Mouse (Mus musculus) fibroblast of lung, adult 2 months (primary cell): ENCODE measurements at regions not wholly inside any gene's neighbourhood (a gene's known extent, or its start where the extent isn't known, plus 50 kb on each side); places are given as distances from the start of the nearest gene placed in this dataset.

ENCODE experiments used
- DNase-seq: peaks from one replicate; pipeline ENCODE4 v3.0.0-alpha.2; 2011; ENCODE audit warnings: low read depth

DNA sequence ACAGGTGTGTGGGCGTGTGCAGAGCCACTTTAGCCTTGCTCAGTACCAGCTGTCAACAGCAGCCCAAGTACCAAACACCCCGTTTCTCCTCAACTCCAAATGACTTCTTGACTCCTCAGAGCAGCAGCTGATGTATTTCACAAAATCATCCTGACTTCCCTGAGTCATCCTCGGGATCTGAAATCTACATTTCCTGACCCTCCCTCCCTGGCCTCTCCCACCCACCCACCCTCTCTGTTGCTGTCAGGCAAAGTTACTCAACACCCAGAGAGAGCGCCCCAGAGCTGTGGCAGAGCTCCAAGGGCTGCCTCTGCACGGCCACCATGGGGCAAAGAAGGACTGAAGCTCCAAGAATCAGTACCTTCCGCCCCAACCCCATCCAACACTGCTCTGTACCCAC is 83.5 kb upstream of the Cyp1b1 start:
- no peak for DNase-seq

DNA sequence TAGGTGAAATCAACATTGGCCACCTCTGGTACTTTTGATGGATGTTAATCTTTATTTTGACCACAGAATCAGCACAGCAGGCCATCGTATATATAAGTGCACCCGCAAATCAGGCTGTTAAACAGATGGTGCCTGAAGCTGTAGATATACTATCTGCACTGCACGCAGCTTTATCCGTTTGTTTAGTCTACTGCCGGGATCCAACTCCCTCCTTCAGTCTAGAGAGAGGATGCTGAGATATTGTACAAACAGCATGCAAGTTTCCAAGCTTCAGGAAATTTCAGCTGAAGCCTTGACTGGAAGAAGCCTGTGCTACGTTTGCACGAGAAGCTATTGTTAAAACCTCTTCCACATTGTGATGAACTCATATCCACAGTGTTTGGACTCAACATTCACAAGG is 75.3 kb upstream of the Cyp1b1 start:
- no peak for DNase-seq

DNA sequence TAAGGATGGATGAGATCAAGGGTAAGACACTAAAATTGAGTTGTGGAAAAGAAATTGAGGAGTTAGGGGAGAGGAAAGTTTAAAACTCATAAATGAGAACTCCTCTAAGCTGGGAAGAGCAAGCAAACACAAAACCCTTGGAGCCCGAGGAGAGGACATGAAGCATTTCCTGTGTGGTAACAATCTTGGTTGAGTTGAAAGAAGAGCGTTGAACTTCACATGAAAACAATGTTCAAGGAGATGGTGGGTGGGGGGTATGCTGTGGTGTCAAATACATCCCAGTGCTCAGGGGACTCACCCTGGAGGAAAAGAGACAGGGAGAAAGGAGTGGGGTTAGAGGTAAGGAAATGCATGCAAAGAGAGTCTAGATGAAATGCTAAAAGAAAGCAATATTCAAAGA is 72.3 kb upstream of the Cyp1b1 start:
- no peak for DNase-seq

DNA sequence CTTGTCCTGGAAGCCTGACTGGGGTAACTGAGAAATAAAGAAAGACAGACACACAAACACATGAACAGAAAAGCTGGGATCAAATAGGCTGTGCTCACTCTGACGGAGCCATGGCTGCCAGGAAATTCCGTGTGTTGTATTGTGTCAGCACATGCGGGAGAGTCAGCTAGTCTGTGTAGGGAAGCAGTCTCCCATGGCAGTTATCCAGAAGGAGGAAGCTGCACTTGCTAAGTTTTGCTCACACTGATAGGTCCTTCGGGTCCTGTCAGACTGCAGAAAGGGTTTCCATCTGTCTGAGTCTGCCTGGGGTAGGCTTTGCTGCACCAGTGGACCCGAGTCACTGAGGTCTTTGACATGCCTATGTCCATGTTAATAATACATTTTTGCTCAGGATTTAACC is 71.8 kb upstream of the Cyp1b1 start:
- no peak for DNase-seq

DNA sequence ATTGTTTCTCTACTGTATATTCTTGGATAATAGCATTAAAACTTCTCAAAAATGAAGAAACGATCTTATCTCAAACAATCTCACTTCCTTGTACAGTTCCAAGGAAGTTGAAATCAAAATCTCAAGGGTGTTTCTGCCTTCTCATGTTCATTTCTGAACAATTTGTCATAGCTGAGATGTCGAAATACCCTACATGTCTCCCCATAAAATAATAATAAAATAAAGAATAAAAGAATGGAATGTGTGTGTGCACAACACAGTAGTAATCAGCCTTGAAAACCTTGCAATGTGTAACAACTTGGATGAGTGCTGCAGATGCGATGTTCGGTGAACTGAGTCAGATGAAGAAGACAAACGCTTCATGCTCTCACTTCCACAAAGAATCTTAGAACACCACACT is 71.4 kb upstream of the Cyp1b1 start:
- DNase-seq, result no peak

DNA sequence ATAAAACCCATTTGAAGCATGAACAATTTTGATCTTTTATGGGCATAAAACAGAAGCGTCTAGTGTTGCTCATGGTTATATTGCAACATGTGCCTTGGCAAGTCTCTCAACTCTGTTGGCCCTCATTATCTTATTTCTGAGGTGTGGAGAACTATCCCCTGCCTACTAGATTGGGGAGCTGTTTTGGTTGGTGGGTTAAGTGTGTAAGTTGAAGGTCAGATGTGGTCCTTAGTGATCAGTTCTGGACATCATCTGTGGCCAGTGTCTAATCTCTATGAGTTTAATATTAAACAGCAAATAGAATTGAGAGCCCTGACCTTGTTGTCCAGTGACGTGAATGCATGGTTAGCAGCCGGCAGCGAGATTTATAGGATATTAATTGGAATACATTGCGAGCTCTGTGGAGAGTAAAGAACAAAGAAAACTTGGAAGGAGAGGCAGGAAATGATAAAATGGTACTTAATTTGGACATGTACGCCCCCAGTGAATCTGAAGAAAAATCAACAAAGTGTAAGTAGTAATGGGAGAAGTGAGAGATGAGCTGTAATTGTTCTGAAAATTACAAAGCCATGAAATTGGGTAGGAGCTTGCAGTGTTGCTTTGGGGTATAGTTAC is 69.5 kb upstream of the Cyp1b1 start:
- no peak for DNase-seq

DNA sequence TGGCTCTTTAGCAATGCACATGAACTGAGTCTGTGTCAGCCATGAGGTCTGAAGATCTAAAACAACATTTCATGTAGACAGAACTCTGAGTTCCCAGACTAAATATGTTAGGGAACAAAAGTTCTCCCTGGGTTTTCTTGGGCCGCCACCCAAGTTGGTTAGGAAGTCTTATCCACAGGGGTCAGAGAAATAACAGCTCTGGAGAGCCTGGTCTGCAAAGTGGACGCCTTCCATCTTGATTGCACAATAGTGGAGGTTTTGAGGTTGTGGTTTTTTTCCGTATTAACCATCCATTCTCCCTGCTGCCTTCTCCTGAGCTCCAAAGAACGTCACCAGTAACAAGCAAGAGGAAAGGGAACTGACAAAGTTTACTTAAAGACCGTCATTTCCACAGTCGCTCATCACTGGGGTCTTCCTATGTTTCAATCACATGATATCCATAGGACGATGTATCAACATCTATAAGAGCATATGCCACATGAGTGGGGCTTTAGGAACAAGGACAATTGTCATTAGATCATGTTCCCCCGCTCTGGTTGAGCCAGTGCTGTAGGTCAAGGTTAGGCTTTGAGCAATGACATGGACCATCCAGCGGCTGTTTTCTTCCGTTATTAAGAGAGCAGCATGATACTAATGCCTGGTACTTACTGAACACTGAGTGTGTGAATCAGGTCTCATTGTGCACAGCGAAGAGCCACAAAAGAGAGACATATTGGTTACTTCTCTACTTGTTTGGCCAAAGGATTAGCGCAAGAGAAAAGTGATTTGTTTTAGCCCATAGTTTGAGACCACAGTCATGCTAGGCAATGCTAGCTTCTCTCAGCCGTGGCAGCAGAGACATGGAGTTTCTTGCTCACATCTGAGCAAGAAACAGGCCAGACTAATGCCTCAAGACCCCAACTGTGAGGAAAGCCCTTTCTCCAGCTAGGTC is 67.1 kb upstream of the Cyp1b1 start:
- peak; percentile 98 for DNase-seq

DNA sequence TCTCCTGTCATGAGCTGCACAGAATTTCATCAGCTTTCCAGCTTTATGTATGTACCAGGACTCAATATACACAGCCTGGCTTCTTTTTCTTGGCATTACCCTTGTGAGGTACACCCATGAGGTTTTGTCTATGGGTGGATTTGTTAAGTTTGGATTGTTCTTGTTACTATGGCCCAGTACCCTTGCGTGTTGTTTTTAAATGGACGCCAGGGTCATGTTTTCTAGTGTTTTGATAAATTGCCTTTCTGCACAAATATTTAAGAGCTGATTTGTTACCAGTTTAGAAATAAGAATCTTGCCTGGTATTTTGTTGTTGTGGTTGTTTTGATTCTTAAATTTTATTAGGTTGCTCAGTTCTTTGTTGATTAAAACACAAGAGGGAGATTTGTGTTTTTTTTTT is 66.4 kb upstream of the Cyp1b1 start:
- DNase-seq, result no peak

DNA sequence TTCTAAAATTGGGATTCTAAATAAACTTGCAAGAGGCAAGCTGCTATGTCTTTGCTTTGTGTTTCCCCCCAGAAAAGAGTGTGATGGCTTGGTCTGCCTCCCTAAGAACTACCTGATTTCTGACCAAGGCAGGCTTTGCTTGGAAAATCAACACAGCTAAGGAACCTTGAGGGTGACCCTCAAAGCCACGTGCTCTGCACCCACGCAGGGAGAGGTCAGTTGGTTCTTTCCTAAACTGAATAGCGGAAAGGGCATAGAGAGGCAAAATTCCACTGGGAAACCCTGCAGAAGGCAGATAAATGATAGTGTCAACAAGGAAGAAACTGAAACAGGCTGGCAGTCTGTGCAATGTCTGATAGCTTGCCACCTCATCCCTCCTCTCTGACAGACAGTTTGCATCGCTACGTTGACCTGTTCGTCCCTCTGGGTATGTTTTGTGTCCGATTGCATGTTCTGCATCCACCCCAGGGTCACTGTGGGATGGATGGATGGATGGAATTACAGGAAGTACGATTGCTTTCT is 63.1 kb upstream of the Cyp1b1 start:
- DNase-seq, result no peak

DNA sequence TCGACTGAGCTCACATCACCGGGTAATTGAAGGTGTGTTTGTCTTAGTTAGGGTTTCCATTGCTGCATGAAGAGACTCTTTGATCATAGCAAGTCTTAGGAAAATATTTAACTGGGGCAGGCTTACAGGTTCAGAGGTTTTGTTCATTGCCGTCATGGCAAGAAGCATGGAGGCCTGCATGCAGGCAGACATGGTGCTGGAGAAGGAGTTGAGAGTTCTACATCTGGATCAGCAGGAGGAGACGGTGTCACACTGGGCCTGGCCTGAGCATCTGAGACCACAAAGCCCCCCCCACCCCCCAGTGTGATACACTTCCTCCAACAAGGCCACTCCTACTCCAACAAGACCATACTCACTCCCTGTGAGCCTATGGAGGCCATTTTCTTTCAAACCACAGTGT is 61.3 kb upstream of the Cyp1b1 start:
- DNase-seq, result no peak

DNA sequence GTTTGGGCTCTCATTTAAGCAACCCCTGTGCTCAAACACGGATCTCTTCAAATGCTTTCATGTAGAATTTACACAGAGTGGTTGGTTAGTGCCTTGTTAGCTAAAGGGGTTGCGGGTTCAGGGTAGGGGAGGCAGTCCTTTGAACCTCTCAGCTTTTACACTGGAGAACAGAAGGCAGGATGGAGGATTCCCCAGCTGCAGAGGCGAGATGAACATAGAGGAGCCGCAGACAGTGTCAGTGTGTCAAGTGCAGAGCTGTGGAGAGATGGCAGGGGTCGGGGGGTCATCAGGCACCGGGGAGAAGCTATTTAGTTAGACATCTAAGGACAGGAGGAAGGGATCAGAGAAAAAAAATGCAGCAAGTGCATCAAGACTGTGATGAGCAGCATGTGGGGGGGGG is 60.4 kb upstream of the Cyp1b1 start:
- DNase-seq, result no peak

DNA sequence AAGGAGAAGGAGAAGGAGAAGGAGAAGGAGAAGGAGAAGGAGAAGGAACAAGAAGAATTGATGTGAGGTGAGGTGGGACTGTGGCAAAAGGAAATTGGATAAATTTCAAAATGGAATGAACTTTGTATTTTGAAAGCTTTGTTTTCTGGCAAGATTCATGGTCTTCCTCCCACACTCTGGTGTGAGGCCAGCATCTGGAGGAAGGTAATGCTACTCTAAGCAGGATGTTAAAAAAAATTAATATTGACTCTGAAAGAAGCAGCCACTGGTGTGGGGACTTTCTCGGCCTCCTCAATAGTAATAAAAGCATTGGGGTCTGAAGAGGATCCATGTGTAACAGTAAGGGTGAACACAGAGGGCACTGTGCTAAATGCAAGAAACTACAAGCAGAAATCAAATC is 59.4 kb upstream of the Cyp1b1 start:
- no peak for DNase-seq

DNA sequence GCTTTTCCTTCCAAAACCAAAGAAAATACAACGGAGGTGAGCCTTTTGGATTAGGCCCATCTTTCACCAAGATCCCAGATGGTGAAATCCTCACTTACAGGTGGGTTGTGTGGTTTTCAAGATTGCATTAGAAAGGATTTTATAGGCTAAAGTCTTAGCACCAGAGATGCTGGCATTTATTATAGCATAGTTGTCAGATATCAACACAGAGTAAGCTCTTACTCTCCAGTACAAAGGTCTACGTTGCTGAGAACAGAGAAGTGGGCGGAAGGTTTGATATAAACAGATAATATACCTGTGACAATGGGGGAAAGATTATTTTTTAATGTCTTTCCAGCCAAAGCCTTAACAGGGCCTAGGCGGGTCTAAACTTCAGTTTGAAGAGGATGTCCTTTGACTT is 57.4 kb upstream of the Cyp1b1 start:
- no peak for DNase-seq

DNA sequence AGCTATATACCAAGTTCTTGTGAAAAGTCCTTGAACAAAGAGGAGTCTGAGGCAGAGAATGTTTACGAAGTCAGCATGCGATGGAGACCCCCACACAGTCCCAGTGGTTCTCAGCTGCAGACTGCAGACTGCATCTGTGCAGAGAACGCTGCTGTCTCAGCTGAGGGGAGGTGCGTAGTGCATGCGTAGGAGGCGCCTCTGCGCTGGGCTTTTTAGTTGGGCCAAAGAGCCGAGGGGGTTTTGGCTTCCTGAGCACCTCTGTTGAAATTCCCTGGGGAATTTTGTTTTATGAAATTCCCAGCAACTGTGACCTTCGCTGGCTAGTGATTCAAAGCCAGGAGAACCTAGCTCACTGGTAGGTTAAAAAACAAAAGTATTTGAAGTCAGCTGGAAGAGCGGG is 56.9 kb upstream of the Cyp1b1 start:
- no peak for DNase-seq

DNA sequence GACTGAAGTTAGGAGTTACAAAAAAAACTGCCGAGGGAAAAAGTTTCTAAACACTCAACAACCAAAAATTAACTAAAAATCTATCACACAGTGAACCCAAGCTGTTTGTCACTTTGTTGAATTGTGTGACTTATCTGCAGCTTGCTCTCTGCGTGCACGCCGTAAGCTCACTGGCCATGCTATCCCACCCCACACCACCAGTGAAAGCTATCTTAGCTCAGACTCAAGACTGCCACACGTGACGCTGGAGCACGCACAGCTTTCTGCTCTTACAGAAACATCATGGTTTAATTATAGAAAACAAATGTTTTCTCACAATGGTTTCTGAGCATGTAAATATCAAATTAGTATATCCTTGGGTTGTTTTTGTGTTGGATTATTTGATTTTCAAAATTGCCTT is 56.0 kb upstream of the Cyp1b1 start:
- DNase-seq, result no peak

DNA sequence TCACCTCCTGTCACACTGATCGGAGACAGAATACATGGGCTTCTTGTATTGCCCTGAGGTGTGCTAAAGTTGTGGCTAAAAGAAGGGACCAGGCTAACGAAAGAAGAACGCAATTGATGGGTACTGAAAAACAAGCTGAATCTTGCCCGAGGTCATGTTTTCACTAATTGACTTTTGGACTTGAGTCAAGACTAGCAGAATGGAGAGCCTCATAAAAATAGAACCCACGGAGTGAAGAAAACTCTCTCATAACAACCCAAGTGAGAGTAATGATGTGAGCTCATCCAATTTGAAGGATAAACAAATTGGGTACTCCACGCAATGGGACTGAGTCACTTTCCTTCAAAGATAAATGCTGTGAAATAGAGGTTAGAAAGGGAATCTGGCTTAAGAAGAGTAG is 55.0 kb upstream of the Cyp1b1 start:
- no peak for DNase-seq

DNA sequence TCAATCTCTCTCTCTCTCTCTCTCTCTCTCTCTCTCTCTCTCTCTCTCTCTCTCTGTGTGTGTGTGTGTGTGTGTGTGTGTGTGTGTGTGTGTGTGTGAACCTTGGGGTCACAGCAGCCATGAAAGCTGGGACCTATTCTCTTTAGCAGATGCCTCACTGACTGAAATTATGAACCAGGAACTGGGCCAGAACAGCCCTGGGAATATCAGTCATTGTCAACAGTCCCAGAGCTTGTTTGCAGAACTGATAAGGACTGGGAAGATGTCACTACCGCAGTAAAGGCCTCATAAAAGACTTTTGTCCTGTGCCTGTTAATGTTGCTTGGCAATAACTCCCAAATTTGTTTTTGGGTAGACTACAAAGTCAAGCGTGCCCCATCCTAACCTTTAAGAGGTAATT is 53.2 kb upstream of the Cyp1b1 start:
- no peak for DNase-seq

DNA sequence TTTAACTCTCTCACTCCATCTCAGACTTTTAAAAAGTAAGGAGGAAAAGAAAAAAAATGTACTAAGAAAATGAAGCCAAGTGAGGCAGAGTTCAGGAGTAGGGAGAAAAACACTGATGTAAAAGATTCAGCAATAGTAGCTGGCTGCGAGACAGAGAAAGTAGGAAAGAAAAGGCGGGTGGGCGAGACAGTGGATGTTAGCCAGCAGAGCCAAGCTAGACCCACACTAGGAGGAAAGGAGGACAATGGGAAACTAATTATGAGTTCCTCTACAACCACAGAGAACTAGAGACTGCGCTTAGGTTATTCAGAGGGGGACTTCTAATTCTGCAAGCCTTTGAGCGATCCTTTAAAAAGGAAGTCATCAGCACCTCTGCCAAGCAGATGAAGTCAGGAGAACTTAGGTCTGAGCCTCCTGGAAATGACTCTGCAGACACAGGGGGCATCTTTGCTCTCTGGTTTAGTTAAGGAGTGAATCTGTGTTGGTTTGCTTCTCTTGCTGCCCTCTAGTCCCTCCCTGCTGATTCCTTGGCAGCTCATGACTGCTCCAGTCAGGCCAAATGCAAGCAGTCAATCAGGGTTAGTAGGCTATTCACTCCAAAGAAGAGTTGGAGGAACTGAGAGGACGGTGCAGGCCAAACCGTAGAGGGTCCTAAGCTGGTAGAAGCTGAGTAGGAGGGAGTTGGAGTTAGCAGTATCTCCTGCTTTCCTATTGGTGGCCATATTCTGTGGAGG is 50.4 kb upstream of the Cyp1b1 start:
- DNase-seq, result no peak
